Mouse (Mus musculus) lung, postnatal 4 days (tissue): ENCODE measurements around the gene Asic2.

Experiments
- DNase-seq, 2 experiments: peaks; one replicate each; pipeline ENCODE4 v3.0.0; 2021

Asic2 gene

DNA sequence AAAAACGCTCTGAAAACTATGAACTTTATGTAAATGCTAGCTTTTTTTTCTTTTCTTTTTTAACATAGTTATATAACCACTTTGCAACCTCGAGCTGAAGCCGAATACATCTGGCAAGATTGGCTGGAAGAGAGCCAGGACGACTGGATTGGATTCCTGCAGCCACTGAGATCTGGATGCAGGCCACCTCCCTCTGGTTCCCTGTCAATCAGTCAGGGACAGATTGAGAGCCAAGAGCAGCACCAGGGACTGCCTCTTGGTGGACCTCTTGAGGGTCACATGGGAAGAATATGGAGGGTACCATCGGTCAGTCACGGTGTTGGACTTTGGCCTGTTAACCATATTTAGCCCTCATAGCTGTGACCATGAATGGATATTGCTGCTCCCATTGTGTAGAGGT is 994.3 kb downstream of the Asic2 start:
- peak; percentile 23 to 50 for DNase-seq

DNA sequence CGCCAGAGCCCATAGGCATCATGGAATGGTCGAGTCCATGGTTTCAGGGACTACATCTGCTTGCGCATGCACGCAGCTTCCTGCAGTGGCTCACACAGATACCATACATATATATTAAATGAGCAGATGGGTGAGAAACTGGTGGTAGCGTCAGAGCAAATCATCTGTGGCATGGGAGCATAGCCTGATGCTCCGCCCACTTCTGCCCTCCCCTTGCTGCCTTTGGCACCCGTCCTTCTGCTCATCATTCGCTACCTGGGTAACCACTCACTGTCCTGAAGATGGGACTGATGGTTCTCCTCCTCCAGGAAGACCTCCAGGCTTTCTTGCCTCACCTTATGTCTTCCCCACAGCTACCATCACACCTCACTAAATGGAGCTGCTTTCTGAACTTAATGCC is 995.0 kb downstream of the Asic2 start:
- DNase-seq, result no peak

DNA sequence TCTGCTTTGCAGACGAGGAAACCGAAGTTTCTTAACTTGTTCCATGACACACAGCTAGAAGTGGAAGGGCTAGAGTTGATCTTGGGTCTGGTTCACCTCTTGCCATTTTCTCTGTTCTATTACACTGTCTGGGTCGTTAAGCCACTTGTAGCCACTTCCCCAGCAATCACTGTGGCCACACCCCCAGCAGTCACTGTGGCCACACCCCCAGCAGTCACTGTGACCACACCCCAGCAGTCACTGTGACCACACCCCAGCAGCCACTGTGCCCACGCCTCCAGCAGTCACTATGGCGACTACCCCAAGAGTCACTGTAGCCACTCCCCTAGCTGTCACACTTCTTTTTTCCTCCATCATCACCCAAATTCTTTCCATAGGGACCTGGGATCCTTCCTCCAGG is 1000.7 kb downstream of the Asic2 start:
- DNase-seq, result peak in 1 of 2 experiments; percentile 10

DNA sequence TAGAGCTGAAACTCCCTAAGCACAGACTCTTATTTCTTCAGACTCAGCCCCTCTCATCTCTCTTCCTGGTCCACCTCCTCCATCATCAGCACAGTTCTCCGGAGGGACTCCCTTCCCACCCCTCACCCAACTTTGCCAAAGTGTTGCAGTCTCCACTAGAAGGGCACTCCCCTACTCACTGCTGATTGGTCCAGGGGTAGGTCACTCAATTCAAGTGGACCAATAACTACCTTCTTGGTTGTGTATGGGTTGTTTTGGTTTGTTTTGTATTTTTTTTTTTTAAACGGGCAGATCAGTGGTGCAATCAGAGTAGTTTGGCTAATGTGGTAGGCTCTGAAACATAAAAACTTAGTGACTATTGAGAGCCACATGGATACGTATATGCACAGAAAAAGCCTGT is 1002.2 kb downstream of the Asic2 start:
- no peak for DNase-seq

DNA sequence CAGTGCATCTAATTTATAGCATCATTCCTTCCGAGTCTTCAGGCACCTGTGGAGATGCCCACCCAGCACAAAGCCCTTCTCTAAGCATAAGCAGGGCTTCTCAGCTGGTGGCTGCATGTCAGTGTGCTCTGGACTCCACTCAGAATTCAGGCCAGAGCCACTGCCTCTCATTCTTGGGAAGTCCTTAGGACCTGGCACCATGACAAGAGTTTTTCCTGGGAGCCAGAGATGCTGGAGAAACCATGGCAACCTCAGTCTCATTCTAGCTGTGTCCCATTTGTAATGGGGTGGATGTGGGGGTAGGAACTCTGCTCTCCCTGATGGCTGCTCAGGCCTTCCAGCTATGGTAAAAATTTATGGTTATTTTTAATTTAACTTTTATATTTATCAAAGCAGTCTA is 1006.9 kb downstream of the Asic2 start:
- DNase-seq, result no peak

DNA sequence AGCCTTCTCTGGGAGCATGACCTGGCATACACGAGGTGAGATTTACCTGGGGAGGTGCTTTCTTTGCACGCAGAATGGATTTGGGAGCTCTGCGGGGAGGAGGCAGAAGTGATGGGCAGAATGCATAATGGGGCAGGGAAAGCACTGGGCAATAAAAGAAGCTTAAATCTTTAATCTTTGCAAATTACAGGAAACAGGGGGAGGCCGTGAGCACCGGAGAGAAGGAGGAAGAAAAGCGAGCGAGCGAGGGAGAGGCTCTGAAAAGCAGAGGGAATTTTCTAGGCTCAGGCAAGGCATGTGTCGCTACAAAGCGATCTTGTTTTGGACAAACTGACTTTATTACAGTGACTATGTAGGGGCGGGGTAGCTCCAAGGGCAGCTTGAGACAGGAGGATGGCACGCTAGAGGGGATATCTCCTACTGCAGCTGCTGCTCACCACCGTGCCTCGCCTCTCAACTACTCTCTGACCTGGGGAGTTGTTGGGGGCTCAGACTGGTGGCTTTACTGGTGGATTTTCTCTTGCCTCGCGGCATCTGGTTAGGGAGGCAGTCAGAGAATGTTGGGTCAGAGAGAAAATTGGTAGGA is 1010.1 kb downstream of the Asic2 start:
- DNase-seq, result no peak

DNA sequence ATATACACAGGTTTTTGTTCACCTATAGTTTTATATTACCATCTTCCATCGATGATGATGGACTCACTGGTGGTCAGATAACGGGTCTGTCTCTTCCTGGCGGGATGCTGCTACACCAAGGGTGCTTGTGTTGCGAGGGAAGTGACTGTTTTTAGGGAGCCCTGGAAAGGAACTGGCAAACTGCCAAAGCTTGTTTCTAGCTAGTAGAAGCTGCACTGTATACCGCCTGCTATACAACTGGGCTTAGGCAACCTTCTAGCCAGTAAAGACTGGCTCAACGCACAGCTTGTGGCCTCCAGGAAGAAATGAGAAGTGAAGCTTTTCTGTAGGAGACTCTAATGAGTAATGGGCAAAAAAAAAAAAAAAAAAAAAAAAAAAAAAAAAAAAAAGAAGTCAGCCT is 1012.3 kb downstream of the Asic2 start:
- no peak for DNase-seq

DNA sequence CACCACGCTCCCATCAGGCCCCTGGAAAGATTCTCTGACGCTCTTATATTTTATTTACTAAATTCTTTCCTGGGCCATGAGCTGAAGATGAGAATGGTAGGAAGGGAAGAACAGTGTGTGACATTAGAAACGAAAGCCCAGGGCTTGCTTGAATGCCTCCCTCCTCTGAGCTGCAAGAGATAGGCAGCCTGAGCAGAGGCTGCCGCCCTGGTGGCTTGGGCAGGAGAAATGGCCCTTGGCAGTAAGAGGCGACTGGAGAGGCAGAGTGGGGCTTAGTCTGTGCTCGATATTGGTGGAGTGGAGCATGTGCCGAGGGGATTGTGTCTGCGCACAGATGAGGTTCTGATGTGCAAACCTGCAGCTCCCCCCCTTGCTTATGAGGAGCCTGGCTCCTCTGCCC is 1014.1 kb downstream of the Asic2 start:
- DNase-seq, result no peak

DNA sequence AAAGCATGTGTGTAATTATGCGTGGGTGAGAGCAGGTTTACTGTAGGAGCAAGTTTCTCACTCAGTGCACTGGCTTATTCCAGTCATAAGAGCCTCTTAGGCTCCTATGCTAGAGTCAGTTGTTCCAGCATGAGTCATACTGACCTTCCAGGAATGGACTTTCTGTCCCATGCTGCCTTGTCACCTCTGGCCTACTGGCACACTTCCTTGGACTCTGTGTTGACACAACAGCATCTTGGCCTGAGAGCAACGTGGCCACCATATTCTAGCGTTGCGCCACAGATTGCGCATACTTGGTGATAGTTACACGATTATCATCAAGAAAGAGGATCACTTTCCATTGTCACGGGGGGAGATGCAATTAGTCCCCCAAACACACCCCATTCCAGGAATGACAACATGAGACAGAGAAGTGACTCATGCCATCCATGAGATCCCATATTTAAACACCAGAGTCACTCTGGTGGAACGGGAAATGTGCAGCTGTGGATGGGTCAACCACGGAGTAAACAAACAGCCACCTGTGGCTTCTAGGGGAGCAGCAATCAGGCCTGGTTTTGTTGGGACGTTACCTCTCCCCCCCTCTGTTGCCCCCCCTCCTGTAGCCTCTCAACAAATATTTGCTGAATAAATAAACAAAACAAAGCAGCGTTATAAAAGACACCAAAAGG is 1019.1 kb downstream of the Asic2 start:
- peak; percentile 21 to 27 for DNase-seq

DNA sequence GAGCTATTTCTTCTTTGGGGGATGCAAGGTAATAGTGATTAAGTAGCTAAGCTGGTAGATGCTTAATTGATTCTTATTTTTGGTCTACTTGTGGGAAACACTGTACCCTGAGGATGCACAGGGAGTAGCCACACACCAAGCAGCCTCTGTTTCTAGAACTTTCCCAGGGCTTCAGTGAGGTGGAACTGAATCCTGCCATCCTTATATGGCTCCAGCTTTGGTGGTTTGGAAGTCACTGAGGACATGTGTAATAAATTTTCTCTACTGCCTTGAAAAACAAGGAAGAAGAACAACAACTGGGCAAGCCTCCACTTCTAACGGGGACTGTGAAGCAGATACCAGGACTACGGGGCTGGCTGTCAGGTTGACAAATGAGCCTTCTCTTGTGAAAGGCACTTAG is 1020.2 kb downstream of the Asic2 start:
- no peak for DNase-seq

DNA sequence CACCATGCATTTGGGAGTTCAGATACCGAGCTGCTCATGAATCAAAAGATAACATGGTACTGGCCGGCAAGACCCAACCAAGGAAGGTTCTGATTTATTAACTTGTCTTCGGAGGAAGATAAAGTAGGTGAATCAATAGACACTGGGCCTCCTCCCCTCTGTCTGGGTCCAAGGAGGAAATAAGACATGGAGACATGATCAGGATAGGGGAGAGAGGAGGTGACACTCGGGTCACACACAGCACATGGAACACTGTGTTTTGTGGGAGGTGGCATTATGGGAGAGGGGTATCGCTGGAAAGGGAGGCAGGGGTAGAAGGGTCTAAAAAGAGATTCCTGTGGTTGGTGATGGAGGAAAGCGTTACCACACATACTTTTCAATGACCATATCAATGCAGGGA is 1022.1 kb downstream of the Asic2 start:
- DNase-seq, result no peak

DNA sequence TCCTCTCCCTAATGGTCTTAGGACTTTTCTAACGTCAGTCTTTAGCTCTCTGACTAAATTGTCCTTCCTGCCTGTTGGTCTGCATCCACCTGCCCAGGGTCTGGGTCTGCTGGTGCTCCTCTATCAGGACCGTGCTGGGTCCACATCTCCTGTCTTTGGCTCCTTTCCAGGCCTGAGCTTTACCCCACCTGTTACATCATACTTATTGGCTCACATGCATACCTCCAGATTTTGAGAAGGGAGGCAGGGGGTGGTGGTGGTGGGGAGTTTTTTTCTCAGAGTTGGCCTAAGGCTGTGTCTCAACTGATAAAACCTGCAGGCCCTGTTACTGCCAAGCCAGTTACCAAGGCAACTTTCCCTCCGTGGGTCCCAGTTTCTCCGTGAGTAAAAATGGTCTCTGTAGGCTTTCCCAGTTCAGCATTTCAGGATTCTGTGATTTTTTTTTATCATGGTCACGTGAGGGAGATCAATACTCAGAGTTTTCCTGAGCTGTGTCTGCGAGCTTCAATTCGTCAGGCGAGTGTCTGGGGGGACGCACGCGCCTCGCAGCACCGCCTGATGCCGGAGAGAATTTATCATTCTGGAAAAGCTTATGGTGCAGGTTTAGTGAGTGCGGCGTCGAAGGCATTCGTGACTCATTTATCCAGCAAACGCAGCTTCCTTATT is 1044.8 kb downstream of the Asic2 start:
- DNase-seq, result no peak

DNA sequence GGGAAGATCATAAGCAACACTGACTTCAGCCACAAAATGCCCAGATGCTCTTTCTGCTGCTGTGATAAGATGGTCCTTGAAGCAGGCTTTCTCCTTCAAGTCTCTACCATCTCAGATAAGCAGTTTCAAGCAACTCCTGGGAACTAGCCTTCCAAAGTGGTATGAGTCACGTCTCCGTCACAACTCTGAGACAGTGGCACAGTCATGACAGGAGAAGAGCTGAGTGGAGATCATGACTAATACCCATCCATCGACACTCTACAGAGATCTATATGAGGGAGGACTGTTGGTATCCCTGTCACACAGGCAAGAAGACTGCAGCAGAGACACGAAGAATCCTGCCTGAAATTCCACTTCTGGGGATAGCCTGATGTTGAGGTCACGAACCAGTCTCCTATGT is 1049.9 kb downstream of the Asic2 start:
- no peak for DNase-seq

DNA sequence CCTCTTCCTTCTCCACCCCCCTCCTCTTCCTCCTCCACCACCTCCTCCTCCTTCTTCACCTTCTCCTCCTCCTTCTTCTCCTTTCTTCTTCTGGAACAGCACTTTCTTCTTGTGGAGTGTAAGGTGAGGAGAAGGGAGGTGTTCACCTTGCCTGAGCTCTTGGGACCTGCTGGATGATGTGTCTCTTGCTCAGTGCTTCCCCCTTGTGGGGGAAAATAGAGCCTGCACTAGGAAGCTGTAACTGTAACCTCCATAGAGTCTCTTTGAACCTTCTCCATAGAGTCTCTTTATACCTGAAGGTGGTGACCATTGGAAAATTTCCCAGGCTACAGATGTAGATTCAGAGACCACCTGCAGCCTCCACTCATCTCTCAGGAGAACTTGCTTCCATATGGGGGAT is 1050.6 kb downstream of the Asic2 start:
- peak in 1 of 2 experiments; percentile 8 for DNase-seq

DNA sequence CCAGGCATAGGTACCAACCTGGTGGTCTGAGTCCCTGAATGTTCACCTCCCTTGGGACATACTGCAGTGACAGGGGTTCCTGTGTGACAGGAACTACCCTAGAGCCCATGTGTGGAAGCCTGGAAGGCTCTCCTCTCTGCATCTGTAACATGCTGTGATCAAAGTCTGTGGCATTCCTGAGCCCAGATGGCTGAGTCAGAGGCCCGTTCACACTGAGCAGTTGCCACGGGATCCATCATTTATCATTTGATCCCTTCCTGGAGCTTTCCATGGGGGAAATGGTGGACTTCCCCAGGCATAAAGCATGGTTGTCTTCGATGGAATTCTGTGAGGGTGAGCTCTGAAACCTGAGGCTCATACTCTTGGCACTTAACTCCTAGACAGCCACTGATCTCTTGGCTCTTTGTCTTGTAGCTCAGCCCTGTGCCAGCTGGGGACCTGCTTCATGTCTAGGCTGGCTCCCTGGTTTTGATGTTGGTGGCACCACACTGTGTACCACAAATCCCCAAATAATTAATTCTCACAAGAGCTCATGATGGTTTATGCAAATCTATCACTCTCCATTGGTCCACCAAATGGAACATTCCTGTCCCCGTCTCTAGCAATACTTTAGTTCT is 1054.7 kb downstream of the Asic2 start:
- no peak for DNase-seq

DNA sequence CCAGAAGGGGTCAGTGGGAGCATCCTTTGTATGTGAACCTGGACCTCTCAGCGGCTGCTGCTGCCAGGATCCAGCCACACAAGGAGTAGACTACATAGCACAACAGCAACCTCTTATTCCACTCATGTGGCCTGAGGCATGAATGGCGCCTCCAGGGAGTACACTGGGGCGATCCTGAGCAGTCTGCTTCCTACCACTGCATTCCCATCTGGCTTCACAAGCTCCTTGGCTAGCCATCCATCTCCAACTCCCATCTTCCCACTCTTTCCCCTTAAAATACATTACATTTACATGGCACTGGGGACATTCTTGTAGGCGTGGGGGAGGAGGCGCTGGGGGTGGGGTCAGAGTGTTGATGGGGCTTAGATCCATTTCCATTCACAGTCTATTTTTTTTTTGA is 1055.5 kb downstream of the Asic2 start:
- no peak for DNase-seq

DNA sequence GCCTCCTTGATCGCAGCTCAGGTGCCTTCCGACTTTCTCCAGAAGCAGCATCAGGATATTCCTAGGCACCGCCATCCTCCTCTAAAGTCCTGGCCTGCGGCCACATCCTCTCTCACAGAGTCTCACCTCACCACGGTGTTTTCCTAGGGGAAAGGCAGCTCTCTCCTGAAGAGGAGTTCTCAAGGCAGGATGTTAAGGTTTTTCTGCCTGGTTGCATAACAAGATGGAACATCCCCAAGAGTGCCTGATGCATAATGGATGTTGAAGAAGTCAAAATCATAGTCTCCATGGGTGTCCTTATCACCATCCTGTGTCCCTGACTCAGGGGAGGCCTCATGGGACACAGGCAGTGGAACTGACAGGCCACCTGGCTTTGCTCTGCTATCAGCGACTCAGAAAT is 1060.4 kb downstream of the Asic2 start:
- DNase-seq, result no peak

DNA sequence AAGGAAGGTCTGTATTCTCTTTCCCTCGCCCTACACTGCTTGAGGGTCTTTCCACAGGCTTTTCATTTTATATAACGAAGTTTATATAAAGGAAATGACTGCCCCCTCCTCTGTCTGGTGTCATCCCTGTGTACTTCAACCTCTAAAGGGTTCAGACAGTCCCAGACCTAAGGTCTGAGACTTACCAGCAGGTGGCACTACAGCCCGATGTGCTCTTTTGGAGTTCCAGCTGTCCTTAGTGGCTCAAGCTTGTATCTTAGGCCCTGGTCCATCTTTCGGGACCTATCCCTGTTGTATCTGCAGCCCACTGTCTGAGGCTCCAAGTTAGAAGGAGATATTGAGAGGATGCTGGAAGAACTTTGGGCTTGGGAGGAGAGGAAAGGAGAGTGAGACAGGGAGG is 1061.8 kb downstream of the Asic2 start:
- peak; percentile 49 to 62 for DNase-seq

DNA sequence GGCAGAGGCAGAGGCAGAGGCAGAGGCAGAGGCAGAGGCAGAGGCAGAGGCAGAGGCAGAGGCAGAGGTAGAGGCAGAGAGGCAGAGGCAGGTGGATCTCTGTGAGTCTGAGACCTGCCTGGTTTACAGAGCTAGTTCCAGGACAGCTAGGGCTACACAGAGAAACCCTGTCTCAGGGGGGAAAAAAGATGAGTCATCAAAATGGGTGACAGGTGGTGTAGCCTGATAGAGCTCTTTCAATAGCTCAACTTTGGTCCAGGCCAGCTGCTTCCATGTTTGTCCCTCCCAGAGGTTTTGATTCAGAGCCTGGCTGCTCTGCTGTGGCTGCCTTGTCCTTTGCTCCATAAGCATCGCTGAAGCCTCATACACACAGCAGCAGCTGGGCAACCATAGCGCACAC is 1063.7 kb downstream of the Asic2 start:
- DNase-seq, result no peak

DNA sequence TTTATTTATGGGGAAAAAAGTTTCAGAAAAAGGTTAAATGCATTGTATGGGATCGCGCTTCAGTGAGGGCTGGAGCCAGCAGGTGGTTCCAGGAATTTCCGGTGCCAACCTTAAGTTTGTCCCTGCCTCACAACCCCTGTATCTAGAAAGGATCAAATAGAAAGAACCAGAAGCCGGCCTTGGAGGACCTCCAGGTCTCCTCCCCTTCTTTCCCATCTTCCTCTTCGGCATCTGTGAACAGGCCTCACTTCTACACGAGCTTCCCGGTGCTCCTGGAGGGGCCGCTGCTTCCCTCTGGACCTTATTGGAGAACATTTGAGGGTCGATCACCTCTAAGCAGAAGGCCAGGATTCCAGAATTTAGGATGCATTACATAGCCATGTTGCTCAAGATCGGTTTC is 1064.8 kb downstream of the Asic2 start:
- no peak for DNase-seq

DNA sequence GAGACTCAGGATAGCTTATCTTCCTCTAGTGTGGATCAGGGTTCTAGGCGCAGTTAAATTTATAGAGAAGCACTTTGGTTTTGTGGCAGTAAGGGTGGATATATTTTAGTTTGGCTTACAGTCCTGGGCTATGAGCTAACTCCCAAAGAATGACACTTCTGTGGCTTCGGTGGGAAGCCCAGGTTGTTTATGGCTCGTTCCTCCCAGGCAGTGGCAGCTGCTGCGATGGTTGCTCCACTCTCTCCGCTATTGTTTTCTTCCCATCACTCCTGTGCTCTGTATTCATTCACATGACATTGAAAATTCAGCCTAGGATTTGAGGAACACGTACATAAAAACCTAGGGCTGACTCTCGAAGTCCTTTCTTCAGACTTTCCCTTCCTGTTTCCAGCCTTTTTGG is 1065.6 kb downstream of the Asic2 start:
- DNase-seq, result no peak

DNA sequence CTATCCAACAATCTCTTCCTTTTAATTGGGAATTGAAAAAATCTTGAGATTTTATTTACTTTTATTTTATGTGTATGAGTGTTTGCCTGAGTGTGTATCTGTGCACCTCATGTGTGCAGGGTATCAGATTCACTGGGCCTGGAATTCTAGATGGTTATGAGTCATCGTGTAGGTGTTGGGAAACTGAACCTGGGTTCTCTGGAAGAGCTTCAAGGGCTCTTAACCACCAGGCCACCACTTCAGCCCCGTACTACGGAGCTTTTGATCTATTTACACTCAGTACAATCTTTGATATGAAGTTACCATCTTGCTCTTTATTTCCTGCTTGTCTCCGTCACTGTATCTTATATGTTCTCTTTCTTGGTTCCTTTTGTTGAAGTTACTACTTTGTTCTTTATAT is 1067.7 kb downstream of the Asic2 start:
- DNase-seq, result peak; percentile 13 to 35

DNA sequence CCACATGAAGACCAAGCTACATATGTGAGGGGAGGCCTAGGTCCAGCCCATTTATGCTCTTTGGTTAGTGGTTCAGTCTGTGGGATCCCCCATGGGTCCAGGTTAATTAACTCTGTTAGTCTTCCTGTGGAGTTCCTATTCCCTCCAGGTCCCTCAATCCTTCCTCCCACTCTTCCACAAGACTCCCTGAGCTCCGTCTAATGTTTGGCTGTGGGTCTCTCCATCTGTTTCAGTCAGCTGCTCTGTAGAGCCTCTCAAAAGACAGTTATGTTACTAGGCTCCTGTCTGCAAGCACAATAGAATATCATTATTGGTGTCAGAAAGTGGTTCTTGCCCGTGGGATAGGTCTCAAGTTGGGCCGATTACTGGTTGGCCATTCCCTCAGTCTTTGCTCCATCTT is 1072.4 kb downstream of the Asic2 start:
- DNase-seq, result no peak
